Mouse (Mus musculus) erythroblast, embryonic 14.5 days (primary cell): ENCODE results near the gene Acsbg1.

ENCODE experiments used
- GATA1 ChIP-seq: IDR thresholded peaks from 2 replicates; pipeline ENCODE4 v1.6.1; 2012; ENCODE audit warnings: low read length, inconsistent platforms, mixed read lengths
- TAL1 ChIP-seq: IDR thresholded peaks from 3 replicates; pipeline ENCODE4 v1.6.1; 2012; ENCODE audit warnings: low read length, inconsistent platforms, mixed read lengths

- TF ChIP-seq GATA1 (no peak), TAL1 (no peak)
Observed at GRCm38 (mm10) chr9:54658773-54659172, 2.9 kb downstream of the Acsbg1 start.
